Mouse (Mus musculus) monocyte, adult 5-6 weeks (primary cell): ENCODE results near the gene Tmem268. TPM values are rescaled to one million over a fixed set of nuclear protein-coding genes. Genes with fewer than 3 reads are reported as not detected.

Experiments
- ATAC-seq: fragments of 153-309, 156-312 bp; replicated peaks from 2 replicates; pipeline ENCODE4 v1.8.0; 2017; ENCODE audit warnings: mild to moderate bottlenecking; ENCODE audit not compliant: low TSS enrichment, insufficient number of reproducible peaks, severe bottlenecking, poor library complexity, low FRiP score
- total RNA-seq: library from RNA; stranded (forward); fragments of 200-1000, 200-491, 200-594 nt; gene quantifications from 3 replicates; pipeline ENCODE4 v1.2.3, GENCODE M21; 2017

Gene Tmem268
- total RNA-seq, result 5.0 to 42.9 TPM (median 14.7 TPM) in 3 replicates

DNA sequence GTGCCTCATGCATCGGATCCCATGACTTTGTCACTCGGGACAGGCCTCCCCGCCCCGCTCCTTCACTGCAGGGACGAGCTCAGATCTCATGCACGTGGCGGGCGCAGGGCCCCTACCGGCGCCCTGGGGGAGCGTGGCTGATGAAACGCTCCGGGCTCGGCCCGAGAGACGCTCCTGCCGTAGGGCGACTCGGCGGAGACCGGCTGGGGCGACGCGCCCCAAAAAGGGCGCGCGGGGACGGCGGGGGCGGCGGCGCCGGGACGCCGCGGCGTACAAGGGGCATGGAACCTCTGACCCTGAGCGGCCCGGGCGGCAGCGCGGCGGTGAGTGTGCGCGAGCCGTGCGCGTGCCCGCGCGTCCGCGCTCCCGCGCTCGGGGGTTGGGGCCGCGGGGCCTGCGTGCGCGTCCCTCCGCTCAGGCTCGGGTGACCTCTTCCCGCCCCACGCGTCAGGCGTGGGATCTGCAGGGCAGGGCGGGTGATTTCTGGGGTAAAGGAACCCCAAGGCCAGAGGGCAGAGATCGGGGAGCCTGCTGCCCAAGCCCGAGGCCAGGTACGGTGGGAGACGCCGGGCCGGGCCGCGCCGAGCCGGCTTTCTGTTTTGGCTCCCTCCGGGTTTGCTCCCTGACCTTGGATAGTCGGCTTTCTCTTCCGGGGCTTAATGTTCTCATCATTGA, at the start of gene Tmem268:
Gene Tmem268, plus strand, starts transcription at position 375 of the 675 bp plus-strand sequence.
- peak; percentile 30; the same call in 1 of the 2 replicates for ATAC-seq

DNA sequence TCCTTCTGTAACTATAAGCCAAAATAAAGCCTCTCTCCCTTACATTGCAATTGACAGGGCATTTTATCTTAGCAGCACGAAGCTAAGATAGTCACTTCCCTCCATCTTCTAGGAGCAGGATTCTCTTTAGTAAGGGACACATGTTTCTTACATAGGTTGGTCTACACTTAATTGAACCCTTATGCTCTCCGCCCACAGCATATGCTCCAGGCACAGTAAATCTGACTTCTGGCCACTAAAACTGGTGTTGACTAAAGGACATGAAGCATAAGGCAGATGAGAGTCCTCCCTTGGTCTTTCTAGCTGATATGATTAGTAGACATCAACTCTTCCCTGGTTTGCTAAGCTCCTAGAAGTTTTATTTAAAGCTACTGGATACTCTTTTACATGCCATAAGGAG, 45.7 kb upstream of the Tmem268 start:
- no peak for ATAC-seq

DNA sequence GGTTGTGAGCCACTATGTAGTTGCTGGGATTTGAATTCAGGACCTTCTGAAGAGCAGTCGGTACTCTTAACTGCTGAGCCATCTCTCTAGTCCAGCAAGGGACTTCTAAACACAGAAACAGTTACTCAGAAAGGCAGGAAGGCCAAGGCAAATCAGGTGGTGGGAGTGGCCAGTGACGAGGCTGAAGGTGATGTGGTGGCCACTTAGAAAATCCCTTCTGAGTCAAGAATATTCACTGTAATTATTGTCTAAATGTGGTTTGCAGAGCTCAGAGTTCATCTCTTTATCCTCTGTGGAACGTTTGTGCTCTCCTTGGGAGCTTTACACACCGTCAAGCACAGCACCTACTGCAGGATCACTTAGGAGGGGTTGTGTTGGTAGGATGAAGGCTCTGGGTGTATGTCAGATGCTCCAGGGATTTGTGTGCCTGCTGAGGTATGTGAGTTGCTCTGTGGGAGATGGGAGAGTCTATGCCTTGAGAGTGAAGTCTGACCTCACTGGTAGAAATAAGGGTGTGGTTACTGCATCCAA, 44.1 kb upstream of the Tmem268 start:
- ATAC-seq, result no peak

DNA sequence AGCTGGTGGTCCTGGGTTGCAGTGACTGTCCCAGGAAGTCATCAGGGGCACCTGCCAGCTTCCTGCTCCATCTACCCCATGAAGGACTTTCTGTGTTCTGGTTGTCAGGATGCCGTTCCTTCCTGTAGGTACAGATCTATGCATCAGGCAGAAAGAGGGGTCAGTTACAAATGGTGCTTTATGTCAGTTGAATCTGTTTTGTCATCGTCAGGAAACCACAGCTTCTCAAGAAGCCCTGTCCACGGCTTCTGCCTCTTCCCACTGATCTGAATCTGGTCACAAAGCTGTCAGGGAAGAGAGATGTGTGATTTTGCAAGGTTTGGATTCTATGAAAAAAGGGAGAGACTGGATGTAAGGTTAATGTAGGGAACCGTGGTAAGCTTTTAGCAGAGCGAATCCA, 43.6 kb upstream of the Tmem268 start:
- ATAC-seq, result no peak

GRCm38 (mm10) chr4:63521813-63522419, 36.7 kb upstream of the Tmem268 start:
- ATAC-seq, result no peak

DNA sequence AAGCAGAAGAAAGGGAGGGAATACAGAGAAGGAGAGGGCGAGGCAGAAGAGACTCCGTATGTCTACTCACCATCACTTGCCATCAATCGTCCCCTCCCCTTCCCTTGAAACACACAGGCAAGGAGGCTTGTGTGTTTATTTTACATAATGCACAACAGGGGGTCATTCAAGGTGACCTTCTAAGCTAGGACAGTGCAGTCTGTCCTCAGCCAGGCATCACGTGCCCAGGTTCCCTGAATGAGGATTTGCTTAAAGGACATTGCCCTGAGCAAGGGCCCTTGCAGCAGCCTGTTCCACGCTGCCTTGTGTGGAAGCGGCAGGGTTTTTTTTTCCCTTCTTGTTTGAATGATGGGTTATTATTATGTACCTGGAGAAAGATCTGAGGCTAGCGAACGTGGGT, 33.1 kb upstream of the Tmem268 start:
- no peak for ATAC-seq

DNA sequence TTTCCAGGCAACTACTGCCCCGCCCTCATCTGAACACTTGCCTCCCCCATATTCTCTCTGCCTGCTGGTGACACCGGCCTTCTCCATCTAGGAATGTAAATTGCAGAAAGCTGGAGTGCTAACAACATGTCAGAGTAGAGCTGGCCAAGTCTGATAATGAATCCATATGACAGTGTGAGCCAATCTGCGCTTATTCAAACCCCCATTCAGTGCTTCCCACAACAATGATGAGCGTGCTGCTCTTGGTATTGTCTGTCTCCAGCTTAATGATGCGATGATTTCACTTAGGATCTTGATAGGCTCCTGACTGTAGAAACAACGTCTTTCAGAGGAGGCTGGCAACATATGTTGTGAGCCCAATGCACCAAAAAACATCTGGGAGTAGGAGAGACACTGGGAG, 29.6 kb upstream of the Tmem268 start:
- ATAC-seq, result no peak

GRCm38 (mm10) chr4:63530409-63530808, 28.2 kb upstream of the Tmem268 start:
- no peak for ATAC-seq

DNA sequence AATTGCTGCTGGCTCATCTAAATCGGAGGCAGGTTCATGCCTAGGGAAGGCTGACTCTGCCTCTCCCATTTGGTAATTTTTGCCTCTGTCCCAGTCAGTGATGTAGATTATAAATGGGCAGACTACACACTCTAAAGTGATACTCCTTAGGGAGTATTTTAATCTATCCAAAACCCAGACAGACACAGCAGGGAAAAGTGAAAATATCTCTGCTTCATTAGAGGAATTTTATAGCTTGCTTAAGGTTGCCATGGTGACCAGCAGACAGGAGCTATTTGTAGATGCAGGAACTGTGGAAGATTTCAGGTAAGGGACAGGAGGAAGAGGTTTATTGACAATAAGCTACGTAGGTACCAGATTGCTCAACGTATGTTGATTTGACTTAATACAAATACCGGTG, 21.0 kb upstream of the Tmem268 start:
- no peak for ATAC-seq

- ATAC-seq, result no peak
Measured at GRCm38 (mm10) chr4:63542209-63542608, 16.4 kb upstream of the Tmem268 start.

DNA sequence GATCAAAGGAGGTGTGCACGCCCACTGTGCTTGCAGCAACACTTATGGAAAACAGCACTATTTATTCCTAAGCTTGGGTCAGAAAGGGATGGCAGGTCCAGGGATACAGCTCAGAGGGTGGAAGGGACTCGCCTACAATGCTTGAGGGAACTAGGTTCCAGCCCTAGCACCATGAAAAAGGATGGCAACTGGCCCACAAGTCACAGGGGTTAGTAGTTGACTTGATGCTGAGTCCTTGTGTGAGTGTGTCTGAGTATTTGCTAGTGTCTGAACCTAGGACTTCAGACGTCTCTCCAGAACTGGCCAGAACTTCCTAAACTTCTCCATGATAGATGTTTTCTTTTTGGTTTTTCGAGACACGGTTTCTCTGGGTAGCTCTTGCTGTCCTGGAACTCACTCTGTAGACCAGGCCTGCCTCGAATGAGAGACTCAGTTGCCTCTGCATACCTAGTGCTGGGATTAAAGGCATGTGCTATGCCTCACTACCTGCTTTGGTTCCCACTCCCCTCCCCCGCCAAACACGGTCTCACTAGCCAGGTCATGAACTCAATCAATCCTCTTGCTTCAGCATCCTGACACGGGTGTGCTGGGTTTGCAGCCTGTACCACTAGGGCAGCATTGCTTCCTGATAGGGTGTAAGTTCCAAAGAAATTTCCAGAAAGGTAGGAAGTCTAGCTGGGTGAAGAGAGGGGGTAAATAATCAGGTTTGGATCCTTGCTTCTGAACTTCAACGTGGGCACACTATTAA, 14.7 kb upstream of the Tmem268 start:
- 0 out of 2 replicates have a peak, but pooled peaks have one; percentile 2 for ATAC-seq

GRCm38 (mm10) chr4:63544494-63545230, 13.9 kb upstream of the Tmem268 start, which contains the start of gene Atp6v1g1:
Gene Atp6v1g1, plus strand, starts transcription at chr4:63544772.
- peak; percentile 75 for ATAC-seq

GRCm38 (mm10) chr4:63545231-63545958, 13.2 kb upstream of the Tmem268 start:
- no peak for ATAC-seq

DNA sequence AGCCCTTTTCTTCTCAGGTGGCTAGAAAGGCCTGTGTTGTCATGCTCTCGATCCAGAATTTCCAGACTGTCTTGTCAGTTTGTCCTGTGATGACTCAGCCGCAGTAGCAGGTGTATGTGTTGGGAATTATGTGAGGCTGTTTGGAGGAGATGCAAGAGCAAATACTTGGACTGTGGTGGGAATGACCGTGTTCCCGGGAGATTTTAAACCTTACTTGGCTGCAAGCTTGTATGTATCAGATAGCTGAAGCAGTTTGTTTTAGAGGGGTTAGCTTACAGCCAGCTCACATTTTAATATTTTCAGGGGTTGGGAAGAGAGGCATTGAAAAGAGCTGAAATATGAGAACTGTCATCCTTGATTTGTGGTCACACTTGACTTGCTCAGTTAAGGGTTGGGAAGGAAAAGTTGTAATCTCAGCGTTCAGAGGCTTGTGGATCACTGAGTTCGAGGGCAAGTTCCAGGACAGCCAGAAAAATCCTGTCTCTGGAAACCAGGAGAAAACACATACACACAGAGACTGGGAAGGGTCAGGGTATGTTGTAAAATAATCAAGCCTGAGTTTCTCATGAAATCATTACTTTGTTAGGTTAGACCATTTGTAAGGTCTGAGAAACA, 12.0 kb upstream of the Tmem268 start:
- ATAC-seq, result no peak

DNA sequence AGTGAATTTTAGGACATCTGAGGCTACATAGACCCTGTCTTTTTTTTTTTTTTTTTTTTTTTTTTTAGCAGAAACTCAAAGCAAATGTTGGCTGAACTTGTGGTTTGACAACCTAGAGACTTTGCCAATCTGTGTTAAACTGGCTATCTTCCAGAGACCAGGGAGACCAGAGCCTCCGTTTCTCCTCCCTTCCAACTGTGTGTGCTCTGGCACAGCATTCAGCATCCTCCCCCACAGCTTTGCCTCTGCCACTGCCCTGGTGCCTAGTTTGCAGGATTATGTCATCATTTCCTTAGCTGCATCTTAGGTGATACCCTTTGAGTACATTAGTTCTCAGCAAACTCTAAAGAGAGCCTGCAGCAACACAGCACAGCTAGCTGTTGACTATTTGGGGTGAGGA, 10.8 kb upstream of the Tmem268 start:
- ATAC-seq, result no peak

DNA sequence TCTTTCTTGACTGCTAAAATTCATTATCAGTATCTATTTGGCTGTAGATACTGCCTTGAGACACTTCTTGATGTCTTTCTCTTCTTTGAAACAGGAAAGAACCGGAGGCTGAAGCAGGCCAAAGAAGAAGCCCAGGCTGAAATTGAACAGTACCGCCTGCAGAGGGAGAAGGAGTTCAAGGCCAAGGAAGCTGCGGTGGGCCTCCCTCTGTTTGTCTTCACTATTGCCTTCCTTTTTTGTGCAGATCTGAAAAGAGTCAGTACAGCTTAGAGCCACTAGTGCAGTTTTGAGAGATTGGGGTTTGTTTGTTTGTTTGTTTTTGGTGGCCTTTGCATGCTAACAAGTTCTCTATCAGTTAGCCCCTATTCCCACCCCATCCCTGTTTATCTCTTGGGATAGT, 10.1 kb upstream of the Tmem268 start:
- ATAC-seq, result no peak

DNA sequence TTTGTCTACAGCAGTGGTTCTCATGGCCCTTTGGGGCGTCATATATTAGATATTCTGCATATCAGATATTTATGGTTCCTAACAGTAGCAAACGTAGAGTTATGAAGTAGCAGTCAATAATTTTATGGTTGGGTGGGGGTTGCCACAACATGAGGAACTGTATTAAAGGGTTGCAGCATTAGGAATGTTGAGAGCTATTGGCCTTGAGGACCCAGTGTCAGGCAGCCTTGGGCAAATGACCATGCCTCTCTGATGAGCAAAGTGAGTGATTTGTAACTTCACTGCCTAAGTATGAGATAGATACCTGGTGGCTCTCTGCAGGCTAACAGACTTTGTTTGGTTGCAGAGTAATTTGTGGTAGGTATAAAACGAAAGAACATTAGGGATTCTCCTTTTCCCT, 7.7 kb upstream of the Tmem268 start:
- no peak for ATAC-seq

DNA sequence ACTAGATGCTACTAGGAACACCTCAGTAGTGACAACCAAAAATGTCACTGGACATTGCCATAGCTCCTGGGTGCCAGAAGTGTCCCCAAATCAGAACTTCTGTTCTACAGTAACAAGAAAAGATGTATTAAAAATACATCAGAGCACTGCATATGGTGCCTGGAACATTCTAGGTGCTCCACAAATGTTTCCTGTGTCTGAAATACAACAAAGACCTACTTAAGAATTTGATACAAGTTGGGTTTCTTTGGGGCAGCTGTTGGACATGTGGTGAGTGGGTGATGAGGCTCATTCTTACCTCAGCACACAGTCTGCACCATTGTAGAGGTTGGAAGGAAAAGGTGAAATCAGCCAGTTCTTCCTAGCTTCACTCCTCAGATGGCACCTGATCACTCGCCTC, 5.7 kb upstream of the Tmem268 start:
- no peak for ATAC-seq
